Mouse (Mus musculus) forebrain, embryonic 11.5 days (tissue): ENCODE measurements around the gene Rph3al. TPM values are rescaled to one million over a fixed set of nuclear protein-coding genes. Genes with fewer than 3 reads are reported as not detected.

Experiments
- ATAC-seq: fragments of 200-750 bp; cut with Nextera tagmentation; replicated peaks from 2 replicates; pipeline ENCODE4 v1.8.0; 2017; ENCODE audit warnings: moderate TSS enrichment; ENCODE audit not compliant: low FRiP score
- DNase-seq: peaks from one replicate; pipeline ENCODE4 v3.0.0-alpha.2; 2017; ENCODE audit warnings: low spot score
- H3K27ac ChIP-seq: fragments of 300-500 bp; sonication (generic); 2 replicates; pipeline ENCODE4 v1.5.1; 2014; ENCODE audit warnings: low read depth, low read length
- H3K27me3 ChIP-seq: fragments of 300-500 bp; sonication (generic); 2 replicates; pipeline ENCODE4 v1.6.1; 2014; ENCODE audit warnings: mild to moderate bottlenecking, low read length, mixed read lengths; ENCODE audit not compliant: control insufficient read depth, insufficient read depth
- H3K36me3 ChIP-seq: fragments of 300-500 bp; sonication (generic); 2 replicates; pipeline ENCODE4 v1.6.1; 2014; ENCODE audit warnings: mild to moderate bottlenecking, low read length, moderate library complexity, mixed read lengths; ENCODE audit not compliant: control insufficient read depth, insufficient read depth
- H3K4me1 ChIP-seq: fragments of 300-500 bp; sonication (generic); replicated peaks from 2 replicates; pipeline ENCODE4 v1.6.1; 2014; ENCODE audit warnings: low read length, mixed read lengths; ENCODE audit not compliant: control insufficient read depth, insufficient read depth
- H3K4me2 ChIP-seq: fragments of 300-500 bp; sonication (generic); 2 replicates; pipeline ENCODE4 v1.6.1; 2014; ENCODE audit warnings: low read depth, mild to moderate bottlenecking, low read length, moderate library complexity, mixed read lengths; ENCODE audit not compliant: severe bottlenecking
- H3K4me3 ChIP-seq: fragments of 300-500 bp; sonication (generic); 2 replicates; pipeline ENCODE4 v1.5.1; 2014; ENCODE audit warnings: low read depth, low read length
- H3K9ac ChIP-seq: fragments of 300-500 bp; sonication (generic); 2 replicates; pipeline ENCODE4 v1.6.1; 2014; ENCODE audit warnings: low read length
- H3K9me3 ChIP-seq: fragments of 300-500 bp; sonication (generic); 2 replicates; pipeline ENCODE4 v1.6.1; 2016; ENCODE audit warnings: low read length, mixed read lengths; ENCODE audit not compliant: control insufficient read depth
- WGBS: fragments of 180-500 bp; shearing (Covaris S2); extraction: QIAGEN DNeasy Blood & Tissue Kit; methylation state at CpG from one replicate; pipeline ENCODE4 v1.1.7; 2014; 5-methylcytosine and 5-hydroxymethylcytosine counted together
- polyA plus RNA-seq: library from polyadenylated mRNA; unstranded; fragments of >200 nt; fragmentation: Nextera tagmentation; extraction: Ambion mirVana; gene quantifications from 2 replicates; pipeline ENCODE4 v1.2.1, GENCODE M21; 2014

Rph3al gene
- polyA plus RNA-seq, 1 experiment from 2014 or later = 2.5 TPM

DNA sequence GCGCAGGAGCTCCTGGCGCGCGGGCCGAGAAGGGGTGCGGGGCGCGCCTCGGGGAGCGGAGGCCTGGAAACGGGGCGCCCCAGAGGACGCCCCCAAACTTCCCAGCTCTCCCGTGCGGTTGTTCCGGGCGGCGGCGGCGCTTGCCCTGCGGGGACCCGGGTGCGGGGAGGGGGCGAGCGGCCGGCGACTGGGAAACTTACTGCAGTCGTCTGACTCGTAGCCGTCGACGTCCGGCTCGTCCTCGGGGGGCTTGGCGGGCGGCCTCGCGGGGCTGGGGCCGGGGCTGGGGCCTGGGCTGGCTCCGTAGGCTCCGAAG lies 142.9 kb downstream of the Rph3al start:
- 2% methylated on average over 31 of the region's 42 CpGs for WGBS
- Histone ChIP-seq H3K9ac (no peak overlapping the region), H3K27ac (no peak overlapping the region), H3K27me3 (peaks cover 41% of the 10 kb centered on the region), H3K36me3 (no peaks in the 10 kb centered on the region), H3K4me2 (peak overlapping the region; percentile 55), H3K4me3 (peak overlapping the region; percentile 38), H3K9me3 (no peaks in the 10 kb centered on the region), H3K4me1 (peaks cover 12% of the 10 kb centered on the region; the same call in 1 of the 2 replicates)
- DNase-seq (peak; percentile 64), ATAC-seq (no peak)

DNA sequence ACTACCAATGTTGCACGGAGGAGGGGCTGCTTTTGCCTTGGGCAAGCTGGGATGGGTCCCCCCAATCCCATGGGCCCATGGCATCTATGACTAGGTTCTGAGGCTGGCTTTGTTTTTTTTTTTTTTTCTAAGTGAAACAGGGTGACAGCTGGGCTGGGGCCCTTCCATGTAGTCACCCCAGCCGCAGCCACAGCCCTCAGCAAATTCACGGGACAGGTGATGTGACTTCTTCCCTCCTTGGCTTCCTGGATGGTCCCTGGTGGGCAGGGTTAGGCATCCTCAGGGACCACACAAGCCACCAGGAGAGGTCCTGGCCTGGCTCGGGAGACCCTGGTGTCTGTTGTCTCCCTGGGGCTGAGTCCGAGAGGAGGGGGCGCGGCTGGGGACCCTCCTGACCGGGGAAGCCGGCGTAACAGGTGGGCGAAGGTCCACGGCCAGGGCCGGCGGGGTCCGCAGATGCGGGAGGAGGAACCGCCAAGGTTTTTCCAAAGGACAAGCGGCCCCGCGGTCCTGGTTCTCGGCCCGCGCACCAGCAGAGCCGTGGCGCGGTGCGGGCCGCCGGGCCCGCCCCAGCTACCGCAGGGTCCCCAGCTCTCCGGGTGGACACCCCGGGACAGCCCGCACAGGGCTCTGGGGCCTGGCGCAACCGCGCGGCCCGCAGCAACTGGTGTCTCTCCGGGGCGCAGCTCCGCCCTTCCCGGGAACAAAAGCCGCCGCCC lies 143.5 kb downstream of the Rph3al start:
- Histone ChIP-seq H3K4me3 (peak overlapping the region; percentile 38), H3K4me1 (peaks cover 12% of the 10 kb centered on the region; the same call in 1 of the 2 replicates), H3K27ac (no peak overlapping the region), H3K36me3 (no peaks in the 10 kb centered on the region), H3K27me3 (peaks cover 41% of the 10 kb centered on the region), H3K9me3 (no peaks in the 10 kb centered on the region), H3K9ac (peak overlapping the region; percentile 35; the same call in 1 of the 2 replicates), H3K4me2 (peak overlapping the region; percentile 55)
- 6% methylated on average over 45 of the region's 45 CpGs for WGBS
- no peak for ATAC-seq
- DNase-seq = no peak

DNA sequence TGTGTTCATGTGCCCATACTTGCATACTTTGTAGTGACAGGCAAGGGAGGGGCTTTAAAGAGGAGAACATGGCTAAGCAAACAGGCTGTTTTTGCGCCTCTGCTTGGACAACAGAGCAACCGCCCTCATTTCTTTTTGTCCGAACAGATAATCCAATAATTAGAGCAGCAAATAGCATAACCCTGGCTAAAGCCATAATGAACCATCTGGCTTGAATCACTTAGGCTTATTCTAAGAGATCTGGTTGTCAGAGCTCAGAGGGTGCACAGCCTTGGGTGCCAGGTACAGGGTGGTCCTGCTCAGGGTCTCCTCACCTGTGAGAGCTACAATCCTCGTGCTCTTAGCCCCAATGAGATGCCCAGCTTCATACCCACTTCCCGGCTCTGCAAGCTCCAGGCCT lies 144.9 kb downstream of the Rph3al start:
- Histone ChIP-seq H3K9me3 (no peaks in the 10 kb centered on the region), H3K36me3 (no peaks in the 10 kb centered on the region), H3K4me3 (no peak overlapping the region), H3K9ac (no peak overlapping the region), H3K4me2 (no peak overlapping the region), H3K4me1 (peaks cover 12% of the 10 kb centered on the region; the same call in 1 of the 2 replicates), H3K27me3 (peaks cover 41% of the 10 kb centered on the region), H3K27ac (no peak overlapping the region)
- ATAC-seq = no peak
- no peak for DNase-seq
- WGBS = 70% methylated on average over 5 of the region's 5 CpGs

DNA sequence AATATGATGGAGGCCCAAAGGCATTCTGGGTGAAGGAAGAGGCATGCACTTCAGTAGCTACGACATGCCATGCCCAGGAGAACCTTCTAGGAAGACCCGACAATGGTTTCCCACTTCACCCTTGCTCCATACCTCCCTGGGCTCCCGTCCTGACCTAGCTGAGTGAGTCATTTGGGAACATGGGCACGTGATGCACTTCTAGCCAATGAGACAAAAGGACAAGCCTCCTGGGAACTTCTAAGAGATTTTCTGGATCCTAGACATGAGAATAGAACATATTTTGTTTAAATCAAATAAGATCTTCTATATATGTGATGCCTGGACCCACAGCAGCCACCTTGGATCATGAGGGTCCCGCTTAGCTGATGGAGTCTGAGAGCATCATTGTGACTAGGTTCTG lies 145.7 kb downstream of the Rph3al start:
- no peak overlapping the region for H3K4me3 ChIP-seq
- no peak overlapping the region for H3K9ac ChIP-seq
- H3K36me3 ChIP-seq = no peaks in the 10 kb centered on the region
- no peak for DNase-seq
- H3K4me1 ChIP-seq = peaks cover 12% of the 10 kb centered on the region; the same call in 1 of the 2 replicates
- H3K9me3 ChIP-seq = no peaks in the 10 kb centered on the region
- peaks cover 41% of the 10 kb centered on the region for H3K27me3 ChIP-seq
- WGBS = 76% methylated on average over 5 of the region's 5 CpGs
- H3K27ac ChIP-seq = no peak overlapping the region
- no peak overlapping the region for H3K4me2 ChIP-seq
- no peak for ATAC-seq

DNA sequence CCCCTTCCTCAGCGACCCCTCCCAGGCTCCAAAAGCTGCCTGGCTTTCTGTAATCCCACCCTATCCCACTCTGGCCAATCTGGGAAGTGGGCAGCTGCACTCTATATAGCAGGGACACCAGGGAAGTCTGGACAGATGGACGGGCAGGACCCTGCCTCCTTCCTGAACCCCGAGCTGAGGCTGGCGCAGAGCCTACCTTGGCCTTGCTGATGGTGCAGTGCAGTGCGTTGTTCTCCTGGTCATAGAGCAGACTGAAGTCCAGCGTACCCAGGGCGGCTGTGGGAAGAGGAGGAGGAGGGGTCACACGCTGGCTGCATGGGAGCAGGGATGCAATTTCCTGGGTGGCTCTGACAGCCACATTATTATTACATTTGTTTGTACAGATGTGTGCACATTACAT lies 152.3 kb downstream of the Rph3al start:
- Histone ChIP-seq H3K4me3 (no peak overlapping the region), H3K4me1 (no peaks in the 10 kb centered on the region), H3K27ac (no peak overlapping the region), H3K27me3 (no peaks in the 10 kb centered on the region), H3K9me3 (no peaks in the 10 kb centered on the region), H3K9ac (no peak overlapping the region), H3K4me2 (no peak overlapping the region), H3K36me3 (no peaks in the 10 kb centered on the region)
- ATAC-seq (no peak), DNase-seq (no peak)
- WGBS = 80% methylated on average over 8 of the region's 8 CpGs

DNA sequence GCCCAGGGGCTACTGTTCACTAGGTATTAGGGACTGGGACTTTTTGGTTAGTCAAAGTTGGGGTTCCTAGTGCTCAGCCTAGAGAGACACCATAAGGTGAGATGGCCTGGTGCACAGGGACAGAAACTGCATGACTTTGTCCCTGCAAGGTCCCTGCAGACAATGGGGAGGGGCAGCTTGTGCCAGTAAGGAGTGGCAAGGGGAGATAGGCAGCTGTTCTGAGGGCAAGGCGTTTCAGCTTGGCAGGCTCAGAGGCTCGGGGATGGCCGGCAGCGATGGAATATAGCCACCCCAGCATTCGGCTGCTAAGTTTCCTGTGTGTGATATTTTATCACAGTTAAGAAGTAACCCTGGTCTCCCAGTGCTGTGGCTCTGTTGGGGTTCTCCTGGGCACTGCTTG lies 154.4 kb downstream of the Rph3al start:
- no peaks in the 10 kb centered on the region for H3K4me1 ChIP-seq
- H3K27ac ChIP-seq = no peak overlapping the region
- no peaks in the 10 kb centered on the region for H3K9me3 ChIP-seq
- H3K4me3 ChIP-seq = no peak overlapping the region
- no peaks in the 10 kb centered on the region for H3K36me3 ChIP-seq
- no peak overlapping the region for H3K4me2 ChIP-seq
- whole genome bisulfite sequencing = 94% methylated on average over 5 of the region's 5 CpGs
- no peak overlapping the region for H3K9ac ChIP-seq
- no peaks in the 10 kb centered on the region for H3K27me3 ChIP-seq
- DNase-seq (no peak), ATAC-seq (no peak)

DNA sequence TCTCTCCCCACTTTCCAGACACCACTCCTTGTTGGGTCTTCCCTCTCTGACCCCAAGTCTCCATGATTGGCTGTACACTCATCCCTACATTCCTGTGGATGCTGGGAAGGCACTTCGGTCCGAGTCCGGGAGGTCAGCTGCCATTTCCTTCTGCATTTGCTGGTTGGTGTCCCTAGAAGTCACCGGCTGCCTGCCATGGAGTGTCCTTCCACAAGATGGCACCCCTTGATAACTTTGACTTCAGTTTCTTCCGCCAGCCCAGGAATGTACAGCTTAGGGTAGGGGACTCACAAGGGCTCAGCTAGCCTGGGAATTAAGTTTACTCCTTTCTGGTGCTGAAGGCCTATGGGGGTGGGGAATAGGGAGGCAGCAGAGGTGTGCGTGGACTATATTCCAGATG lies 156.3 kb downstream of the Rph3al start:
- Histone ChIP-seq H3K36me3 (no peaks in the 10 kb centered on the region), H3K27me3 (no peaks in the 10 kb centered on the region), H3K4me2 (no peak overlapping the region), H3K9me3 (no peaks in the 10 kb centered on the region), H3K4me1 (no peaks in the 10 kb centered on the region), H3K9ac (no peak overlapping the region), H3K27ac (no peak overlapping the region), H3K4me3 (no peak overlapping the region)
- DNase-seq (peak; percentile 74), ATAC-seq (no peak)
- 26% methylated on average over 6 of the region's 6 CpGs for WGBS

Other genes with a start within 250 kb of the Rph3al start
- 1,460 and 1,571 TPM in 2 replicates for gene Ywhae, start 205.6 kb downstream of the Rph3al start, polyA plus RNA-seq
- 0.17 and 0.20 TPM in 2 replicates for gene Doc2b, start 142.4 kb downstream of the Rph3al start, polyA plus RNA-seq
- gene 1700016K19Rik, start 61.5 kb upstream of the Rph3al start, polyA plus RNA-seq = 0.41 TPM in 1 of 2 replicates, not detected in the other
- gene Rflnb, start 89.4 kb upstream of the Rph3al start, polyA plus RNA-seq = 12.1 and 15.3 TPM in 2 replicates
- 41.5 and 43.6 TPM in 2 replicates for gene Vps53, start 241.2 kb upstream of the Rph3al start, polyA plus RNA-seq
- gene Fam57a, start 241.2 kb upstream of the Rph3al start, polyA plus RNA-seq = 34.6 and 35.1 TPM in 2 replicates